Mouse (Mus musculus): Measurements from ENCODE around the gene Mpv17l2. TPM values are rescaled to one million over a fixed set of nuclear protein-coding genes. Genes with fewer than 3 reads are reported as not detected.

Mpv17l2 gene
- polyA plus RNA-seq, 1 experiment = 73.0 TPM

GRCm38 (mm10) chr8:70748246-70749096 lies 12.3 kb downstream of the Mpv17l2 start:
- Histone ChIP-seq H3K4me3 (no peak overlapping the region), H3K4me2 (ENCODE audit: low read depth) (no peak overlapping the region), H3ac (ENCODE audit: control insufficient read depth, insufficient read length) (no peak overlapping the region), H3K79me2 (ENCODE audit: control insufficient read depth, insufficient read depth) (no peaks in the 10 kb centered on the region), H3K36me3 (ENCODE audit: control insufficient read depth, insufficient read depth) (no peaks in the 10 kb centered on the region), H3K27me3 (ENCODE audit: control insufficient read depth, insufficient read depth, insufficient read length) (peaks cover 29% of the 10 kb centered on the region)
- TF ChIP-seq TCF12 (IDR thresholded peaks at IDR 0.05; ENCODE audit: insufficient read depth, poor library complexity, severe bottlenecking) = no peak
- TF ChIP-seq REST (IDR thresholded peaks at IDR 0.05; ENCODE audit: insufficient read depth, insufficient read length) = no peak
- TF ChIP-seq MYOD1 (IDR thresholded peaks at IDR 0.05; ENCODE audit: control insufficient read depth in 1 of 3, insufficient read length in 2 of 3, low read depth in 2 of 3) = no peak
- TF ChIP-seq E2F4 (IDR thresholded peaks at IDR 0.05; ENCODE audit: insufficient read depth) = no peak
- TF ChIP-seq MAX (IDR thresholded peaks at IDR 0.05; ENCODE audit: low read depth) = no peak
- no peak for TF ChIP-seq SRF (IDR thresholded peaks at IDR 0.05; ENCODE audit: control insufficient read depth, insufficient read length, low read depth)

- TF ChIP-seq MYOG (IDR thresholded peaks at IDR 0.05; ENCODE audit: control insufficient read depth in 1 of 3, insufficient read depth in 1 of 3, insufficient read length in 2 of 3, low read depth in 2 of 3) (peak in 1 of 3 experiments; percentile 1), TCF12 (IDR thresholded peaks at IDR 0.05; ENCODE audit: insufficient read depth, poor library complexity, severe bottlenecking) (no peak), MYOD1 (IDR thresholded peaks at IDR 0.05; ENCODE audit: control insufficient read depth in 1 of 3, insufficient read length in 2 of 3, low read depth in 2 of 3) (peak in 2 of 3 experiments; percentile 22 to 42)
- Histone ChIP-seq H3K79me2 (ENCODE audit: control insufficient read depth, insufficient read depth) (no peaks in the 10 kb centered on the region), H3K27me3 (ENCODE audit: control insufficient read depth, insufficient read depth, insufficient read length) (peaks cover 40% of the 10 kb centered on the region), H3ac (ENCODE audit: control insufficient read depth, insufficient read length) (no peak overlapping the region), H3K36me3 (ENCODE audit: control insufficient read depth, insufficient read depth) (no peaks in the 10 kb centered on the region), H3K4me2 (ENCODE audit: low read depth) (no peak overlapping the region), H3K4me3 (no peak overlapping the region)
Observed at GRCm38 (mm10) chr8:70747211-70747890, 13.4 kb downstream of the Mpv17l2 start.

GRCm38 (mm10) chr8:70746676-70747075 lies 14.1 kb downstream of the Mpv17l2 start:
- Histone ChIP-seq H3K4me2 (ENCODE audit: low read depth) (no peak overlapping the region), H3K27me3 (ENCODE audit: control insufficient read depth, insufficient read depth, insufficient read length) (peaks cover 41% of the 10 kb centered on the region), H3K79me2 (ENCODE audit: control insufficient read depth, insufficient read depth) (no peaks in the 10 kb centered on the region), H3K4me3 (no peak overlapping the region), H3K36me3 (ENCODE audit: control insufficient read depth, insufficient read depth) (no peaks in the 10 kb centered on the region), H3ac (ENCODE audit: control insufficient read depth, insufficient read length) (no peak overlapping the region)
- TF ChIP-seq E2F4 (IDR thresholded peaks at IDR 0.05; ENCODE audit: insufficient read depth) (no peak), MYOD1 (IDR thresholded peaks at IDR 0.05; ENCODE audit: control insufficient read depth in 1 of 3, insufficient read length in 2 of 3, low read depth in 2 of 3) (no peak), REST (IDR thresholded peaks at IDR 0.05; ENCODE audit: insufficient read depth, insufficient read length) (no peak), MYOG (IDR thresholded peaks at IDR 0.05; ENCODE audit: control insufficient read depth in 1 of 3, insufficient read depth in 1 of 3, insufficient read length in 2 of 3, low read depth in 2 of 3) (no peak), POLR2AphosphoS2 (IDR thresholded peaks at IDR 0.05; ENCODE audit: insufficient read length, low read depth) (no peak)

- Histone ChIP-seq H3K36me3 (ENCODE audit: control insufficient read depth, insufficient read depth) (no peaks in the 10 kb centered on the region), H3K27me3 (ENCODE audit: control insufficient read depth, insufficient read depth, insufficient read length) (peaks cover 41% of the 10 kb centered on the region), H3K4me3 (no peak overlapping the region), H3K79me2 (ENCODE audit: control insufficient read depth, insufficient read depth) (no peaks in the 10 kb centered on the region), H3ac (ENCODE audit: control insufficient read depth, insufficient read length) (no peak overlapping the region), H3K4me2 (ENCODE audit: low read depth) (no peak overlapping the region)
- TF ChIP-seq POLR2AphosphoS2 (IDR thresholded peaks at IDR 0.05; ENCODE audit: insufficient read length, low read depth) = no peak
- TF ChIP-seq POLR2A (IDR thresholded peaks at IDR 0.05; ENCODE audit: insufficient read length, low read depth) = no peak
- no peak for TF ChIP-seq TCF12 (IDR thresholded peaks at IDR 0.05; ENCODE audit: insufficient read depth, poor library complexity, severe bottlenecking)
- TF ChIP-seq MYOG (IDR thresholded peaks at IDR 0.05; ENCODE audit: control insufficient read depth in 1 of 3, insufficient read depth in 1 of 3, insufficient read length in 2 of 3, low read depth in 2 of 3) = no peak
- no peak for TF ChIP-seq MAX (IDR thresholded peaks at IDR 0.05; ENCODE audit: low read depth)
- TF ChIP-seq TCF3 (IDR thresholded peaks at IDR 0.05; ENCODE audit: insufficient read length, low read depth) = no peak
- no peak for TF ChIP-seq USF1 (IDR thresholded peaks at IDR 0.05; ENCODE audit: low read depth)
Observed at GRCm38 (mm10) chr8:70745691-70746220, 15.0 kb downstream of the Mpv17l2 start.

GRCm38 (mm10) chr8:70744806-70745205 lies 15.9 kb downstream of the Mpv17l2 start:
- TF ChIP-seq MYOD1 (IDR thresholded peaks at IDR 0.05; ENCODE audit: control insufficient read depth in 1 of 3, insufficient read length in 2 of 3, low read depth in 2 of 3) = no peak
- no peak for TF ChIP-seq MYOG (IDR thresholded peaks at IDR 0.05; ENCODE audit: control insufficient read depth in 1 of 3, insufficient read depth in 1 of 3, insufficient read length in 2 of 3, low read depth in 2 of 3)
- TF ChIP-seq SRF (IDR thresholded peaks at IDR 0.05; ENCODE audit: control insufficient read depth, insufficient read length, low read depth) = no peak
- TF ChIP-seq CEBPB (IDR thresholded peaks at IDR 0.05; ENCODE audit: insufficient read depth, poor library complexity, severe bottlenecking) = no peak
- no peak for TF ChIP-seq POLR2AphosphoS2 (IDR thresholded peaks at IDR 0.05; ENCODE audit: insufficient read length, low read depth)
- no peak for TF ChIP-seq POLR2A (IDR thresholded peaks at IDR 0.05; ENCODE audit: insufficient read length, low read depth)
- no peak for TF ChIP-seq TCF12 (IDR thresholded peaks at IDR 0.05; ENCODE audit: insufficient read depth, poor library complexity, severe bottlenecking)
- no peak for TF ChIP-seq REST (IDR thresholded peaks at IDR 0.05; ENCODE audit: insufficient read depth, insufficient read length)
- no peak for TF ChIP-seq TCF3 (IDR thresholded peaks at IDR 0.05; ENCODE audit: insufficient read length, low read depth)
- no peak for TF ChIP-seq E2F4 (IDR thresholded peaks at IDR 0.05; ENCODE audit: insufficient read depth)
- no peak for TF ChIP-seq MAX (IDR thresholded peaks at IDR 0.05; ENCODE audit: low read depth)
- TF ChIP-seq USF1 (IDR thresholded peaks at IDR 0.05; ENCODE audit: low read depth) = no peak
- no peak overlapping the region for H3ac ChIP-seq (ENCODE audit: control insufficient read depth, insufficient read length)
- H3K27me3 ChIP-seq (ENCODE audit: control insufficient read depth, insufficient read depth, insufficient read length) = peaks cover 41% of the 10 kb centered on the region
- H3K4me2 ChIP-seq (ENCODE audit: low read depth) = no peak overlapping the region
- H3K79me2 ChIP-seq (ENCODE audit: control insufficient read depth, insufficient read depth) = no peaks in the 10 kb centered on the region
- no peak overlapping the region for H3K4me3 ChIP-seq
- H3K36me3 ChIP-seq (ENCODE audit: control insufficient read depth, insufficient read depth) = no peaks in the 10 kb centered on the region

All from myocyte (in vitro differentiated cells).